Mouse (Mus musculus) limb, embryonic 15.5 days (tissue): ENCODE results near the gene Kirrel3. TPM values are rescaled to one million over a fixed set of nuclear protein-coding genes. Genes with fewer than 3 reads are reported as not detected.

Source experiments
- ATAC-seq: fragments of 200-750 bp; cut with Nextera tagmentation; 2 replicates; pipeline ENCODE4 v1.8.0; 2017; ENCODE audit warnings: low read depth, moderate TSS enrichment; ENCODE audit not compliant: insufficient number of reproducible peaks, low FRiP score, low TSS enrichment
- H3K27ac ChIP-seq: fragments of 300-500 bp; sonication (generic); 2 replicates; pipeline ENCODE4 v1.5.1; 2015; ENCODE audit warnings: moderate library complexity, mild to moderate bottlenecking, inconsistent platforms
- H3K27me3 ChIP-seq: fragments of 300-500 bp; sonication (generic); 2 replicates; pipeline ENCODE4 v1.6.1; 2015; ENCODE audit warnings: inconsistent platforms
- H3K36me3 ChIP-seq: fragments of 300-500 bp; sonication (generic); 2 replicates; pipeline ENCODE4 v1.6.1; 2015; ENCODE audit warnings: inconsistent platforms
- H3K4me1 ChIP-seq: fragments of 300-500 bp; sonication (generic); 2 replicates; pipeline ENCODE4 v1.6.1; 2015; ENCODE audit warnings: inconsistent platforms
- H3K4me2 ChIP-seq: fragments of 300-500 bp; sonication (generic); 2 replicates; pipeline ENCODE4 v1.6.1; 2015; ENCODE audit warnings: mild to moderate bottlenecking, inconsistent platforms
- H3K4me3 ChIP-seq: fragments of 300-500 bp; sonication (generic); 2 replicates; pipeline ENCODE4 v1.5.1; 2015; ENCODE audit warnings: mild to moderate bottlenecking, inconsistent platforms
- H3K9ac ChIP-seq: fragments of 300-500 bp; sonication (generic); 2 replicates; pipeline ENCODE4 v1.6.1; 2015; ENCODE audit warnings: inconsistent platforms
- H3K9me3 ChIP-seq: fragments of 300-500 bp; sonication (generic); 2 replicates; pipeline ENCODE4 v1.6.1; 2016; ENCODE audit warnings: inconsistent platforms
- WGBS: fragments of 180-500 bp; shearing (Covaris S2); methylation state at CpG from one replicate; pipeline ENCODE4 v1.1.7; 2015; 5-methylcytosine and 5-hydroxymethylcytosine counted together
- polyA plus RNA-seq: library from polyadenylated mRNA; unstranded; fragments of >200 nt; fragmentation: Nextera tagmentation; extraction: Ambion mirVana; gene quantifications from 2 replicates; pipeline ENCODE4 v1.2.1, GENCODE M21; 2015

Kirrel3 gene
- polyA plus RNA-seq, 1 experiment from 2014 or later, result 13.5 TPM

- no peak for ATAC-seq
- H3K36me3 ChIP-seq, result peaks cover 54% of the 10 kb centered on the region
- WGBS, result 95% methylated on average over 4 of the region's 4 CpGs
- no peaks in the 10 kb centered on the region for H3K27me3 ChIP-seq
- no peaks in the 10 kb centered on the region; the same call in 1 of the 2 replicates for H3K4me1 ChIP-seq
- no peak overlapping the region for H3K4me3 ChIP-seq
- no peak overlapping the region for H3K4me2 ChIP-seq
- H3K27ac ChIP-seq, result no peak overlapping the region
- H3K9me3 ChIP-seq, result no peaks in the 10 kb centered on the region
- H3K9ac ChIP-seq, result no peak overlapping the region
Observed at GRCm38 (mm10) chr9:35052671-35053070, 567.0 kb downstream of the Kirrel3 start.

GRCm38 (mm10) chr9:35053081-35053480 lies 567.4 kb downstream of the Kirrel3 start:
- WGBS, result 96% methylated on average over 16 of the region's 16 CpGs

GRCm38 (mm10) chr9:35053669-35054068 lies 568.0 kb downstream of the Kirrel3 start:
- no peaks in the 10 kb centered on the region for H3K27me3 ChIP-seq
- no peak for ATAC-seq
- peaks cover 6% of the 10 kb centered on the region; the same call in 1 of the 2 replicates for H3K4me1 ChIP-seq
- H3K27ac ChIP-seq, result no peak overlapping the region
- H3K36me3 ChIP-seq, result peaks cover 47% of the 10 kb centered on the region
- no peak overlapping the region for H3K9ac ChIP-seq
- H3K9me3 ChIP-seq, result no peaks in the 10 kb centered on the region
- 81% methylated on average over 3 of the region's 3 CpGs for WGBS
- H3K4me3 ChIP-seq, result no peak overlapping the region
- no peak overlapping the region for H3K4me2 ChIP-seq

More at GRCm38 (mm10) chr9:35053081-35053480, 567.4 kb downstream of the Kirrel3 start:
- no peak overlapping the region for H3K9ac ChIP-seq
- H3K4me3 ChIP-seq, result no peak overlapping the region
- no peak for ATAC-seq
- H3K27ac ChIP-seq, result no peak overlapping the region
- H3K9me3 ChIP-seq, result no peaks in the 10 kb centered on the region
- H3K4me1 ChIP-seq, result peaks cover under 1% of the 10 kb centered on the region; the same call in 1 of the 2 replicates
- H3K4me2 ChIP-seq, result no peak overlapping the region
- no peaks in the 10 kb centered on the region for H3K27me3 ChIP-seq
- peaks cover 50% of the 10 kb centered on the region for H3K36me3 ChIP-seq

DNA sequence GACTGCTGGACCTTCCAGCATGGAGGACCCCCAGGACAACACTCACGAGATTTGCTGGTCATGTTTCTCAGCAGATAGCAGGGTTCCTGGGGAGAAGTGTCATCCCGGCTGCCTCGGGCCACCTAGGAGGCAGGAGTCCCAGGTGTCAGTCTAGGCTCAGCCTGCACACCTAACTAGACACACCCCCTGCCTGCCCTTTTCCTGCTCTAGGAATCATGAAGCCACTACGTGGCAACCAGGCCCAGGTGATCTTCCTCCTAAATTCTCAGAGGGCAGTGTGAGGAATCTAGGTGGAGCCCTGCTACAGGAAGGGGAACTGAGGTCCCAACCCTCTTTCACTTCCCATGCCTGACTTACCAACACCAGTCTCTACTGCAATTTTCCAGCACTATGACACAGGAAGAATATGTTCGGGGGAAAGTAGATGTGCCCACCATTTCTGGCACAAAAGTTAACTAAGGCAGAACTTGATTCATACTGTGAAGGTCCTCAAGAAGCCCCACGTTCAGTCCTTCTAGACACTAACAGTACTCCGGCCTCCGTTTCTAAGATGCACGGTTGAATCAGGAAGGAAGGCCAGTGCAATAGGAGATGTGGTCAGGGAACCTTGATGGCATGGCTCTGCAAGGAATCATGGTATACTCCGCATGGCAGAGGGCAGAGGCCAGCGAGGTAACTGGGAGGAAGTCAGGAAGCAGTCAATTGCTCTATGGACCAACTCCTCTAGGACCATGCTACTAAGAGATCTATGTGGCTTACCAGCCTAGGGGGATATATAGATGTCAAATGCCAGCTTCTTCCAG lies 570.0 kb downstream of the Kirrel3 start:
- no peak overlapping the region for H3K4me2 ChIP-seq
- no peak overlapping the region for H3K27ac ChIP-seq
- ATAC-seq, result no peak
- H3K27me3 ChIP-seq, result no peaks in the 10 kb centered on the region
- peaks cover 33% of the 10 kb centered on the region for H3K36me3 ChIP-seq
- no peak overlapping the region for H3K9ac ChIP-seq
- H3K4me3 ChIP-seq, result no peak overlapping the region
- 87% methylated on average over 11 of the region's 11 CpGs for WGBS
- H3K9me3 ChIP-seq, result no peaks in the 10 kb centered on the region
- H3K4me1 ChIP-seq, result peaks cover 10% of the 10 kb centered on the region; the same call in 1 of the 2 replicates

DNA sequence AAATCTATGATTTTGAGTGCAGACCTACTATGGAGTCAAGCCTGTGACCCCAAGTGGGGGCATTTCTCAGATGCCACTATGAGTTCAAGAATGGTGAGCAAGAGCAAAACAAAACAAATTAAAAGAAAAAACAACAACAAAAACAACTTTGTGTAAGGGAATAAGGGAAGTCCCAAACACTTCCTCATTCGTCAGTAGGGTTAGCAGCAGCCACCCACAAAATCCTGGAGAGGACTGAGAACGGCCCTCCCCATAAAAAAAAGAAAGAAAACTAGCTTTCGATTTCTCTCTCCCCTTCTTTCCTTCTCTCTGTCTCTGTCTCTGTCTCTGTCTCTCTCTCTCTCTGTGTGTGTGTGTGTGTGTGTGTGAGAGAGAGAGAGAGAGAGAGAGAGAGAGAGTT lies 570.9 kb downstream of the Kirrel3 start:
- Histone ChIP-seq H3K36me3 (peaks cover 31% of the 10 kb centered on the region), H3K4me2 (no peak overlapping the region), H3K4me1 (peaks cover 10% of the 10 kb centered on the region; the same call in 1 of the 2 replicates), H3K4me3 (no peak overlapping the region), H3K27me3 (no peaks in the 10 kb centered on the region), H3K27ac (no peak overlapping the region), H3K9ac (no peak overlapping the region), H3K9me3 (no peaks in the 10 kb centered on the region)
- 92% methylated on average over 3 of the region's 3 CpGs for WGBS
- ATAC-seq, result no peak

- Histone ChIP-seq H3K27ac (no peak overlapping the region), H3K9me3 (no peaks in the 10 kb centered on the region), H3K4me1 (peaks cover 10% of the 10 kb centered on the region; the same call in 1 of the 2 replicates), H3K4me2 (no peak overlapping the region), H3K9ac (no peak overlapping the region), H3K4me3 (no peak overlapping the region), H3K36me3 (peaks cover 21% of the 10 kb centered on the region), H3K27me3 (no peaks in the 10 kb centered on the region)
- 87% methylated on average over 6 of the region's 6 CpGs for WGBS
- ATAC-seq, result no peak
Observed at GRCm38 (mm10) chr9:35057631-35058030, 571.9 kb downstream of the Kirrel3 start.

- no peaks in the 10 kb centered on the region for H3K9me3 ChIP-seq
- WGBS, result 46% methylated on average over 4 of the region's 4 CpGs
Observed at GRCm38 (mm10) chr9:35058186-35058585, 572.5 kb downstream of the Kirrel3 start.

GRCm38 (mm10) chr9:35058596-35059354 lies 573.1 kb downstream of the Kirrel3 start:
- Histone ChIP-seq H3K27me3 (no peaks in the 10 kb centered on the region), H3K4me1 (peaks cover 10% of the 10 kb centered on the region; the same call in 1 of the 2 replicates)
- WGBS, result 90% methylated on average over 2 of the region's 2 CpGs

More at GRCm38 (mm10) chr9:35058186-35058585, 572.5 kb downstream of the Kirrel3 start:
- Histone ChIP-seq H3K27ac (no peak overlapping the region), H3K27me3 (no peaks in the 10 kb centered on the region), H3K4me2 (no peak overlapping the region), H3K4me3 (no peak overlapping the region), H3K4me1 (peaks cover 10% of the 10 kb centered on the region; the same call in 1 of the 2 replicates), H3K9ac (no peak overlapping the region), H3K36me3 (peaks cover 15% of the 10 kb centered on the region)
- no peak for ATAC-seq

DNA sequence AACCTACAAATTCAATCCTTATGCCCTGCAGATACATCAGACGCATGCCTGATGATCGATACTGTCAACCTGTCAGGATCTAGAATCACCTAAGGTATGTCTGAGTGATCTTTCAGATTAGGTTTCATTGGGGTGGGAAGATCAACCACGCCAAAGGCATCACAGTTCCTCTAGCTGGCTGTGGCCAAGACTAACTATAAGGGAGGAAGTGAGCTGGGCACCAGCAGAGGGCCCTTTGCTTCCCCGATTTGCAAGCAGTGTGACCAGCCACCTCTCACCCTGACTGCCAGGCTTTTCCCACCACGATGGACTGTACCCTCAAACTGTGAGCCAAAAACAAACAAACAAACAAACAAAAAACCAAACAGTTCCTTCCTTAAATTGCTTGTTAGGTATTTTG lies 574.2 kb downstream of the Kirrel3 start:
- no peak overlapping the region for H3K4me2 ChIP-seq
- 85% methylated on average over 5 of the region's 5 CpGs for WGBS
- peaks cover 10% of the 10 kb centered on the region; the same call in 1 of the 2 replicates for H3K4me1 ChIP-seq
- ATAC-seq, result no peak
- no peak overlapping the region for H3K9ac ChIP-seq
- H3K4me3 ChIP-seq, result no peak overlapping the region
- no peak overlapping the region for H3K27ac ChIP-seq
- H3K36me3 ChIP-seq, result 0 out of 2 replicates have a peak, but pooled peaks cover 2% of the 10 kb centered on the region
- no peaks in the 10 kb centered on the region for H3K9me3 ChIP-seq
- H3K27me3 ChIP-seq, result no peaks in the 10 kb centered on the region

More at GRCm38 (mm10) chr9:35058596-35059354, 573.1 kb downstream of the Kirrel3 start:
- Histone ChIP-seq H3K27ac (no peak overlapping the region), H3K4me2 (no peak overlapping the region), H3K36me3 (peaks cover 9% of the 10 kb centered on the region; the same call in 1 of the 2 replicates), H3K9ac (no peak overlapping the region), H3K9me3 (no peaks in the 10 kb centered on the region), H3K4me3 (no peak overlapping the region)
- no peak for ATAC-seq

DNA sequence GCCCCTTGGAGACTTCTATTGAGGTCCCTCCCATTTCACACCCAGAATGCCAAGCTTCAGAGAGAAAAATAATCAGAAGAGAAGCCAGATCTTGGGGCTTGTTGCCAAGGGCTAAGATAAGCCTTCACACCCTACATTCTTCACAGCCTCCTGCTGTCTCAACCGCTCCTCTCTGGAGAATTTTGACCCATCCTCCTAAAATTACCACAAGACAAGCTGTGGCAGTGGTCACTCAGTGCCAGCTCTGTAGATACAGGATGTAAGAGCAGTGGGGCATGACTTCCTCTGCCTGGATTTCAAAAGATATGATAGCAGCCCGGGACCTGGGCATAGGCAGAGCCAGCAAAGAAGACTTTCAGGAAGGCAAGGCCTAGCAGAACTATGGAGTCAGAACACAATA lies 575.8 kb downstream of the Kirrel3 start:
- no peaks in the 10 kb centered on the region for H3K9me3 ChIP-seq
- no peak for ATAC-seq
- 87% methylated on average over 2 of the region's 2 CpGs for WGBS

More for the DNA sequence above, 575.8 kb downstream of the Kirrel3 start:
- Histone ChIP-seq H3K4me2 (no peak overlapping the region), H3K27ac (no peak overlapping the region), H3K4me3 (no peak overlapping the region), H3K27me3 (no peaks in the 10 kb centered on the region), H3K9ac (no peak overlapping the region), H3K4me1 (peaks cover 10% of the 10 kb centered on the region; the same call in 1 of the 2 replicates), H3K36me3 (no peaks in the 10 kb centered on the region)
